Mouse (Mus musculus) common myeloid progenitor, adult 5-6 weeks (primary cell): Measurements from ENCODE around the gene Plac8. TPM values are rescaled to one million over a fixed set of nuclear protein-coding genes. Genes with fewer than 3 reads are reported as not detected.

Source experiments
- ATAC-seq: replicated peaks from 2 replicates; pipeline ENCODE4 v1.8.0; 2016; ENCODE audit warnings: low read depth, mild to moderate bottlenecking, moderate TSS enrichment, inconsistent platforms; ENCODE audit not compliant: poor library complexity, severe bottlenecking
- total RNA-seq: library from RNA; stranded (forward); fragments of 200-1000, 187-1606 nt; gene quantifications from 2 replicates; pipeline ENCODE4 v1.2.3, GENCODE M21; 2017

Plac8 gene
- total RNA-seq, 1 experiment from 2014 or later, result 2,144 TPM

DNA sequence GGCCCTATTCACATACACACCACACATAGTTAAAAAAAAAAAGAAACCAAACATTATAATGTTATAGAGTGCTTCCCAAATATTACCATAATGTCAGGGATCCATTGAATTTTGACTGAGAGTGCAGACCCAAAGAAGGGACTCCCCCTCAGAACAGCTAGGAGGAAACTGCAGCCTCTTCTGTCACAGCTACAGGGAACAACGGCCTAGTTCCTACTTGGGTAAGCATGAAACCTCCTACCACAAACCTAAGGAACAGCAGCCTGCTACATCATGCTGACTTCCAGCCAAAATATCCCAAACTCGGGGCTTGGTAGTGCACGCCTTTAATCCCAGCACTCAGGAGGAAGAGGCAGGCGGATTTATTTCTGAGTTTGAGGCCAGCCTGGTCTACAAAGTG is 22.7 kb downstream of the Plac8 start:
- no peak for ATAC-seq

DNA sequence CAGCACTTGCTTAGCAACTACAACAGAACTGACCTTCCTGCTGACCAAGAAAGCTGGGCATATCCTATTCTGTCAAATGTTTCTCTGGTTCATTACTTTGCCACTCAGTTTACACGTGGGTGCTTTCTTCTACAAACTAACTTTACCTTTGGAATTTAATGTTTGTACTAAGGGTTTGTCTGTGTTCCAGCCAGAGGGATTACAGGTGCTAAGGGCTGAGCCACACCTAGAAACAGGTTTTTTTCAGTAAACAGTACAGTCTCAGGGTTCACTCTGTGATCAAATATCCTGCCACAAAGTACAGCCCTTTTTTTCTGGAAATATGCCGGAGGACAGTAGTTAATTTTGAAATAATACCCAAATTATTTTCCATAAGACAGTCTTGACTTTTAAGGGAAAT is 23.8 kb downstream of the Plac8 start:
- no peak for ATAC-seq

DNA sequence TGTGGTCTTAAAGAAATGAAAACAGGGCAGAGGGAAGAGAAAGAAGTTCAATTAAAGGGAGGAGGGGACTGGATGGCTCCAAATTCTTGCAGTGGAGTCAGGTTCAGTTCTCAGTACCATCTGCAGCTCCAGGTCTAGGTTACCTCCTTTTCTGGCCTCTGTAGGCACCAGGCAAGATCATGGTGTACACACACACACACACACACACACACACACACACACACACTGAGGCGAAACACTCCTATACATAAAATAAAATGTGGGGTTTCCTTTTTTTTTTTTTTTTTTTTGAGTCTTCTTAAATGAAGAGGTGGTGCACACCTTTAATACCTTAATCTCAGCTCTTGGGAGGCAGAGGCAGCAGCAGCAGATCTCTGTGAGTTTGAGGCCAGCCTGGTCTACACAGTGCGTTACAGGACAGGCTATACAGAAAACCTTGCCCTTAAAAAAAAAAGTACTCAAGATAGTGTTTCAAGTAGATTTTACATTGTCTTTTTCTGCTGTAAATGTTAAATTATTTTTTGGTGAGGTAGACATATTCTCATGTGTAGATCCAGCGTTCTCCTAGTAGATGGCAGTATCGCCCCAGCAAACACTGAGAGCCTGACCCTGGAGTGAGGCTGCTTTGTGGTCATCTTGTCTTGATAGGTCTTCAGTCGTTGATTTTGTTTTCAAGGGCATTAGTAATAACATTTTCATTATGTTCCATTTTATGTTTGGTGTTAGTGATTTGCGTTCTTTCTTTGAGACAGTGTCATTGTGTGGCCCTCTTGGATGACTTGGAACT is 25.6 kb downstream of the Plac8 start:
- ATAC-seq, result peak; percentile 76

DNA sequence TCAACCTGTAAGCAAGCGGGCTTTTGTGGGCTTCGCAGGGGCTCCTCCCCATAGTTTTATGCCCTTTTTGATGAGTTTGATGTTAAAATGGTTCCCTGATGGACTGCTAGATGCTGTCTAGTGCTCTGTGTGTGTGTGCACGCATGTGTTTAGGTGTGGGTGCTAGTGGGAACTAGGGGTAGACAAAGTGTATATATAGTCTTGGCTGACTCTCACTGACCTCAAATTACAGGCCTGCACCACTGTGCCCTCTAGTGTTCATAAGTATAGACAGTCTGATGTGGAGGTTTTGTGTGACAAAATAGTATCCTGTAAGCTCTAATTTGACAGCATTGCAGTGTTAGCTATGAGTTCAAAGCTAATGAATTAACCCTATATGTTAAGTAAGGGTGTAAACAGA is 35.4 kb downstream of the Plac8 start:
- ATAC-seq, result peak; percentile 89

DNA sequence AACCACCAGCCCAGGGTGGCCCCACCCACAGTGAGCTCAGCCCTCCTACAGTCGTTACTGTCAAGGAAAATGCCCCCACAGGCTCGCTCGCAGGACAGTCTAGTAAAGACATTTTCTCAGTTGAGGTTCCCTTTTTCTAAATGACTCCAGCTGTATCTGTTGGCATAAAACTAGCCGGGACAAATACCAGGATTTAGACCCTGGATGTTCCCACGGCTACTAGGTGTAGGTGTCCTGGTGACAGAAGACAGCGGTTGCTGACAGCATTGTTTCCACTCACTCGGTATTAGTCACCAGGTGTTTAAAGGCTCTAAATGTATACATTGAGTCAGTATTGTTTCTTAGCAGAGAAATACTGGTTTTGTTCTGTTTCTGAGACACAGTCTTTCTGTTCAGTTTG is 36.2 kb downstream of the Plac8 start:
- no peak for ATAC-seq

DNA sequence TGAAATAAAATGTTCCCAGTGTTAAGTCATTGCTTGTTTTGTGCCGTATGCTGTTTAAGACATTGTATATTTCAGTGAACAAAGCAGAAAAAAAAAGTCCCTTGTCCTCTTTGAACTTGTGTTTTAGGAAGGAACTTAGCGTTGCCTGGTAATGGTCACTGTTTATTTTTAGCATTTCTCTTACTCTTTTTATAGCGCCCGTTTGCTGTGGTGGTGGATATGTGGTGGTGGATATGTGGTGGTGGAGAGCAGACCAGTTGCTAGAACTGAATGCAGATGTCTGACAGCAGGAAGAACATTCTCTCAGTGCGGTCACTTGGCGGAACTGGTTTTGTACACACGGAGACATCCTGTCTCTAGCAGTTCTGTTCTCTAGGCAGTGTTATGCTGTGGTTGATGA is 45.9 kb downstream of the Plac8 start:
- peak; percentile 99 for ATAC-seq

DNA sequence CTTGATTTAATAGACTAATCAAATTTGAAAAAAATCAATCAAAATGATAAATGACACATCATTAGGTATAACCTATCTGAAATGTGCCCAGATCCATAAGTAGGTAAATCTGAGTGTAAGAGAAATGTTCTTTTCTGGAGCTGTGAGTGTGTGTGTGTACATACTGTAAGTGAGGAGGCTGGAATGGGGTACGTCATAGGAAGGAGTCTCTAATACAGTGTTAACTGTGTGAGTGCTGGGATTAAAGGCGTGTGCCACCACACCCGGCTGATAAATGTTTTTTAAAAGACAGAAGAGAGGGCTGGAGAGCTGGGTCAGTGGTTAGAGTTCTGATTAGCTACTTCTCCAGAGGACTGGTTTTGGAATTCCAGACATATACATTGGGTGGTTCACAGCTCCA is 46.4 kb downstream of the Plac8 start:
- peak; percentile 23; the same call in 1 of the 2 replicates for ATAC-seq

DNA sequence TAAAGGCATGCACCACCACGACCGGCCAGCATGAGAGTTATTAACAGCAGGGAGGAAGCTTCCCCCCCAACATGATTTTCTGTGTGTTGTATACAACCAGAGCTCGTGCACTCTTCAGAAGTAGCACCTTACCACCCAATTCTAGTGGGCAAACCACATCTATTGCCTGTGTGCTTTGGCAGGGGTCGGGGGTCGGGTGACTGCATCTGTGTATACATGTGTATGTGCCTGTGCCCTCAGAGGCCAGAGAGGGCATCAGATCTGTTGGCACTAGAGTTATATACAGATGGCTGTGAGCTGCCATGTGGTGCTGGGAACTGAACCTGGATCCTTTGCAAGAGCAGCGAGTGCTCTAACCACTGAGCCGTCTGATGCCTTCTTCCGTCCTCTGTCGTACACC is 47.1 kb downstream of the Plac8 start:
- ATAC-seq, result no peak

DNA sequence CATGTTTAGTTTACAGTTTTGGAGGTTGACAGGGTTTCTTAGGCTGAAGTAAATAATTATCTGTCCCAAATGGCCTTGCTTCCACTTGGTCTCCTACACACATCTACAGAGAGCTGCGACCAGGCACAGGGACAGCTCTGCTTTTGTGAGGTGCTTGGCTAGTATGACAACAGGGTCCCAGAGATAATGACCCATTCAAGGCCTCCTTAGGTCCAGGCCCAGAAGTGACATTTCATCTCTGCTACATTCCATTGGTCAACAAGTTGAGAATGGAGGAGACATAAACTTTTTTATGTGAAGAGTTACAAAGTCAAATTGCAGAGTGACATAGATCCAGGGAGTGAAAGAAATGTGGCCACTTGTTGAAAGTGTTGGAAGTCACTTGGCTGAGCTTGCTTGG is 48.7 kb downstream of the Plac8 start:
- no peak for ATAC-seq

DNA sequence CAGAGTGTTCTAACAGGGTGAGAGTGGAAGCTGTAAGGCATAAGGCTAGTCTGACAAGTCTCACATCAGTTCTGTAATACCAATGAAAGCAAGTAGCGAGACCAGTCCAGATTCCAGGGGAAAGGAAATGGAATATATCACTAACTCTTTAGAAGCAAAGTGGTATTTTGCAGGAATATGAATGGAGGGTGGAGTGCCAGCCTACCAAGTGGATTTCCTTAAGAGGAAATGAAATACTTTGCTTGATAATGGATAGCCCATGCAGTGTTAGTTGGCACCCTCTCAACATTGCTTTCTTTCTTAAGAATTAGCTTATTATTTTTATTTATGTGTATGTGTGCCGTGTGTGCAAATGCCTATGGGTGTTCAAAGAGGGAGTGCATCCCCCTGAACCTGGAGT is 51.8 kb downstream of the Plac8 start:
- ATAC-seq, result no peak

DNA sequence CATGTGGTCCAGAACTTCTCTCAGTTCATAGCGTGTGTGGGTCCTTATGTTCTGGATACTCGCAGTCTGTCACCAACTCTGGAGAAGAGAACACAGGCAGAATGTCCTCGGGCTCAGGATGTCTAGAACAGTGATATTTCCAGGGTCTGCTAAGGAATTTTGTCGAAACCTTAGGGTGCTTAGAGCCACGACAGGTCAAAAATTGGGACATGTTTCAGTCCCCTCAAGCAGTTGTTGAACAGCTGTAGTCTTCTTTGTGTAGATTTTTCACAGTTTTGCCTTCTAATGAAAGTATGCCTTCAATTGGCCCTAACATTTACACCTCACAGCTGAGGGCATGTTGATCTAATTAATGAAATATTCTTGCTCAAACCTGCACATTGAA is 53.0 kb downstream of the Plac8 start:
- ATAC-seq, result peak; percentile 5; the same call in 1 of the 2 replicates

DNA sequence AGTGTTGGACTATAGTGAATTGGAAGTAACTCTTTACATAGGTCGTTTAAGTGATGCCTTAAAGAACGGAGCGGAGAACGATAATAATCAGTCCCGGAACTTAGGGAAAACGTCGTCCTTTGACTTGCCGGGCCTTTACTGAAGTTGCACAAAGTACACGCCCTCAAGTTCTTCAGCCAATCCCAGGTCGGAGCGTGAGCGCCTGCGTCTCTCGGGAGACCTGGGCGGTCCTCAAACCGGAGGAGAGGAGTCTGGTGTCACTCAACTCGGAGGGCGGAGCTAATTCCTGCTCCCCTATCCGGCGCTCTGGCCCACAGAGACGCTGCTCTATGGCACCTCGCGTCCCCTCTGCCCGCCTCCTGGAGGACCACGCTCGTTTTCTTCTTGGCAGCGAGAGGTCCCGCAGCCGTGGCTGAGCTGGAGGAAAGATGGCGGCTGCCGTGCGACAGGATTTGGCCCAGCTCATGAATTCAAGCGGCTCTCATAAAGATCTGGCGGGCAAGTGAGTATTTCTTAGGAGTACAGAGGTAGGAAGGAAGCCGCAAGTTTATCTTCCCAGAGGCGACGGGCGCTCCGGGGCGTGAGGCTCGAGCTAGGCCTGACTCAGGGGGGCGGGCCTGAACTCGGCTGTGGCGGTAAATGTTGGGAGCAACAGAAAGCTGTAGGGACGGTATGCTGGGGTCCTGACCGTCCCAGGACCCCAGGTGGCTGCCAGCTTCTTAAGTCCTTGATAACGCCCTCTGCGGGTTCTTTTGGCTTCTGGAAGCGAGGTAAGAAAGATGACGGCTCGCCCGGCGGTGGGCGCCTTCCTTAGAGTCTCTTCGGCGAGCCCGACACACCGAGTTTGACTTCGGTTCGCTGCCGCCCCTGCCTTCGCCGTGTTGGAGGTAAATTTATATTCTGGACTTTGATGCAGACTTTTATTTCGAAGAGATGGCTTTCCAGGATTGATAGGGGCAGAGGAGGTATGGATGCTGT is 53.7 kb downstream of the Plac8 start, which contains the start of gene Cops4:
TSS of gene Cops4 (plus strand) at position 261 of the 978 bp plus-strand sequence.
- ATAC-seq, result peak; percentile 99

DNA sequence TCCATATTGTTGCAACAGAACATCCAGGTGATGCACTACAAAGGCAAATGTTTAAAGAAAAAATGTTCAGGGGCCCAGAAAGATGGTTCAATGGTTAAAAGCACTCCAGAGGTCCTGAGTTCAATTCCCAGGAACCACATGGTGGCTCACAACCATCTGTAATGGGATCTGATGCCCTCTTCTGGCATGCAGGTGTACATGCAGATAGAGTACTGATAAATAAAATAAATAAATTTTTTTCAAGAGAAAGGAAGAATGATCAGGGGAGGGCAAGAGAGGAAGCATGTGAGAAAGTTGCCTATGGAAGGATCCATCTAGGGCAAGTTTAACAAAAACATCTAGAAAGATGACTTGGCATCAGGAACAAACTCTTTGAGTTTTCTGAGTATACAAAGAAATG is 59.5 kb downstream of the Plac8 start:
- ATAC-seq, result no peak

DNA sequence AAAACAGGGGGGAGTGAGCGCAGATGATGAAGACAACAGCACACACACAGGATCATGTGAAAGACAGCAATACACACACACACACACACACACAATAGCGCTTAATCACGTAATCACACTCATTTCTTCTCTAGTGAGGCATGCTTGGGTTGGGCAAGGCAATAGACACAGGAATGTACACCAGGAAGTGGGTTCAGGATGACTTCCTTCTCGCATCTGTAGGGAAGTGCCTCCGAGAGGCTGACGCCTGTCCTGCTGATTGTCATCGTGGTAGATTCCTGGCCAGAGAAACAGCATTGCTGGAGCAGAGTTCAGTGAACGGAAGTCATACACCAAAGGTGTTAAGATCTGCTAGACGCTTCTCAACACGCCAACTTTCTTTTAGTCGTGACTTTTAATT is 62.8 kb downstream of the Plac8 start:
- peak; percentile 92 for ATAC-seq

Other genes with a start within 250 kb of the Plac8 start
- gene Sec31a, start 156.0 kb downstream of the Plac8 start, total RNA-seq, result 116 and 137 TPM in 2 replicates
- gene Lin54, start 71.6 kb downstream of the Plac8 start, total RNA-seq, result 31.5 and 38.7 TPM in 2 replicates
- 124 and 138 TPM in 2 replicates for gene Cops4, start 53.9 kb downstream of the Plac8 start, total RNA-seq
- gene Coq2, start 102.9 kb upstream of the Plac8 start, total RNA-seq, result 33.9 and 37.5 TPM in 2 replicates
- 11.8 and 16.7 TPM in 2 replicates for gene Hpse, start 147.5 kb upstream of the Plac8 start, total RNA-seq
- 13.7 and 23.6 TPM in 2 replicates for gene Helq, start 226.4 kb upstream of the Plac8 start, total RNA-seq
- gene Mrps18c, start 226.4 kb upstream of the Plac8 start, total RNA-seq, result 166 and 196 TPM in 2 replicates
- gene Abraxas1, start 248.7 kb upstream of the Plac8 start, total RNA-seq, result 39.5 and 58.5 TPM in 2 replicates